Mouse (Mus musculus) liver, embryonic 14.5 days (tissue): Measurements from ENCODE around the gene Ppfia3. TPM values are rescaled to one million over a fixed set of nuclear protein-coding genes. Genes with fewer than 3 reads are reported as not detected.

Experiments used
- ATAC-seq: fragments of 200-750 bp; cut with Nextera tagmentation; 2 replicates; pipeline ENCODE4 v1.8.0; 2017; ENCODE audit warnings: moderate number of reproducible peaks, mild to moderate bottlenecking, moderate library complexity; ENCODE audit not compliant: insufficient read depth
- DNase-seq, 3 experiments: peaks; one replicate each; pipeline ENCODE4 v3.0.0-alpha.2; 2012 to 2013; ENCODE audit warnings: low read depth in 3 of 3, low spot score in 3 of 3
- H3K27ac ChIP-seq: fragments of 300-500 bp; sonication (generic); 2 replicates; pipeline ENCODE4 v1.5.1; 2014; ENCODE audit warnings: moderate library complexity, mild to moderate bottlenecking, control low read depth, inconsistent platforms
- H3K27me3 ChIP-seq: fragments of 300-500 bp; sonication (generic); 2 replicates; pipeline ENCODE4 v1.6.1; 2014; ENCODE audit warnings: mild to moderate bottlenecking, low read length, moderate library complexity; ENCODE audit not compliant: control insufficient read depth, insufficient read depth
- H3K36me3 ChIP-seq: fragments of 300-500 bp; sonication (generic); replicated peaks from 2 replicates; pipeline ENCODE4 v1.6.1; 2014; ENCODE audit warnings: low read depth; ENCODE audit not compliant: control insufficient read depth, insufficient read depth
- H3K4me1 ChIP-seq, 2 experiments: fragments of 200-500 bp in 1 of 2; fragments of 300-500 bp in 1 of 2; sonication (generic) in 1 of 2; replicated peaks; 2 replicates each; pipeline ENCODE4 v1.6.1; 2012 to 2014; ENCODE audit warnings: antibody characterized with exemption in 1 of 2, inconsistent platforms in 1 of 2, low read length in 1 of 2; ENCODE audit not compliant: control insufficient read depth in 2 of 2, insufficient read depth in 2 of 2
- H3K4me2 ChIP-seq: fragments of 300-500 bp; sonication (generic); 2 replicates; pipeline ENCODE4 v1.6.1; 2014; ENCODE audit warnings: low read depth, mild to moderate bottlenecking, control low read depth, moderate library complexity
- H3K4me3 ChIP-seq, 2 experiments: fragments of 200-500 bp in 1 of 2; fragments of 300-500 bp in 1 of 2; sonication (generic) in 1 of 2; 2 replicates each; pipeline ENCODE4 v1.5.1; 2012 to 2014; ENCODE audit warnings: low read depth in 2 of 2, low read length in 2 of 2, mild to moderate bottlenecking in 2 of 2, control low read depth in 1 of 2, inconsistent platforms in 1 of 2, moderate library complexity in 1 of 2; ENCODE audit not compliant: insufficient read depth in 1 of 2
- H3K9ac ChIP-seq: fragments of 300-500 bp; sonication (generic); replicated peaks from 2 replicates; pipeline ENCODE4 v1.6.1; 2014; ENCODE audit warnings: mild to moderate bottlenecking, control low read depth, moderate library complexity
- H3K9me3 ChIP-seq: fragments of 300-500 bp; sonication (generic); 2 replicates; pipeline ENCODE4 v1.6.1; 2016; ENCODE audit warnings: low read length, mixed read lengths; ENCODE audit not compliant: control insufficient read depth
- CTCF ChIP-seq: IDR thresholded peaks from 2 replicates; pipeline ENCODE4 v1.5.1; 2016; ENCODE audit warnings: antibody characterized with exemption, low read depth, control low read depth
- EP300 ChIP-seq: IDR thresholded peaks from 2 replicates; pipeline ENCODE4 v1.6.1; 2016; ENCODE audit warnings: antibody characterized with exemption, low read depth
- WGBS: fragments of 180-500 bp; shearing (Covaris S2); extraction: QIAGEN DNeasy Blood & Tissue Kit; methylation state at CpG from one replicate; pipeline ENCODE4 v1.1.7; 2014; ENCODE audit not compliant: insufficient replicate concordance; 5-methylcytosine and 5-hydroxymethylcytosine counted together
- polyA plus RNA-seq, 2 experiments: library from polyadenylated mRNA; depleted of rRNA in 1 of 2; stranded (reverse) in 1 of 2; unstranded in 1 of 2; fragments of >200 nt; fragmentation: Nextera tagmentation in 1 of 2; extraction: Ambion mirVana in 1 of 2; gene quantifications; 2 replicates each; pipeline versions ENCODE4 v1.2.1 to v1.2.3; 2012 to 2014

Gene Ppfia3
- polyA plus RNA-seq, 2 experiments: 0.21 TPM; not detected in 1

GRCm38 (mm10) chr7:45412421-45412820, 45.6 kb upstream of the Ppfia3 start:
- ATAC-seq (no peak), DNase-seq (no peak)
- H3K4me1 ChIP-seq: no peaks in the 10 kb centered on the region
- H3K9ac ChIP-seq: no peak overlapping the region
- H3K4me3 ChIP-seq: no peak overlapping the region
- no peak overlapping the region for H3K4me2 ChIP-seq
- no peaks in the 10 kb centered on the region for H3K36me3 ChIP-seq
- TF ChIP-seq CTCF (no peak), EP300 (no peak)
- no peak overlapping the region for H3K27ac ChIP-seq
- H3K27me3 ChIP-seq: peaks cover 96% of the 10 kb centered on the region
- H3K9me3 ChIP-seq: no peaks in the 10 kb centered on the region
- 53% methylated on average over 2 of the region's 2 CpGs for WGBS

GRCm38 (mm10) chr7:45409497-45410163, 42.8 kb upstream of the Ppfia3 start:
- 69% methylated on average over 8 of the region's 8 CpGs for WGBS
- Histone ChIP-seq H3K4me2 (no peak overlapping the region), H3K9ac (no peak overlapping the region)

GRCm38 (mm10) chr7:45408949-45409348, 42.1 kb upstream of the Ppfia3 start:
- 69% methylated on average over 17 of the region's 17 CpGs for WGBS
- H3K36me3 ChIP-seq: no peaks in the 10 kb centered on the region
- no peak for DNase-seq
- no peak overlapping the region for H3K4me2 ChIP-seq
- no peaks in the 10 kb centered on the region for H3K4me1 ChIP-seq
- TF ChIP-seq CTCF (no peak), EP300 (no peak)
- no peak overlapping the region for H3K27ac ChIP-seq
- H3K4me3 ChIP-seq: no peak overlapping the region
- no peak overlapping the region for H3K9ac ChIP-seq
- no peak for ATAC-seq
- peaks cover 86% of the 10 kb centered on the region for H3K27me3 ChIP-seq
- no peaks in the 10 kb centered on the region for H3K9me3 ChIP-seq

More at GRCm38 (mm10) chr7:45409497-45410163, 42.8 kb upstream of the Ppfia3 start:
- no peak overlapping the region for H3K27ac ChIP-seq
- no peaks in the 10 kb centered on the region for H3K4me1 ChIP-seq
- H3K27me3 ChIP-seq: peaks cover 92% of the 10 kb centered on the region
- H3K36me3 ChIP-seq: no peaks in the 10 kb centered on the region
- no peak for TF ChIP-seq EP300
- no peak for TF ChIP-seq CTCF
- no peak overlapping the region for H3K4me3 ChIP-seq
- ATAC-seq (no peak), DNase-seq (no peak)
- H3K9me3 ChIP-seq: no peaks in the 10 kb centered on the region

- DNase-seq (no peak), ATAC-seq (no peak)
- Histone ChIP-seq H3K36me3 (no peaks in the 10 kb centered on the region), H3K4me1 (no peaks in the 10 kb centered on the region), H3K27me3 (peaks cover 80% of the 10 kb centered on the region), H3K4me2 (no peak overlapping the region), H3K4me3 (no peak overlapping the region), H3K27ac (no peak overlapping the region), H3K9me3 (no peaks in the 10 kb centered on the region), H3K9ac (no peak overlapping the region)
- 57% methylated on average over 7 of the region's 7 CpGs for WGBS
- TF ChIP-seq CTCF (no peak), EP300 (no peak)
These were observed 41.5 kb upstream of the Ppfia3 start for GRCm38 (mm10) chr7:45408351-45408750.

- Histone ChIP-seq H3K27ac (no peak overlapping the region), H3K4me3 (no peak overlapping the region), H3K9me3 (no peaks in the 10 kb centered on the region), H3K27me3 (peaks cover 74% of the 10 kb centered on the region), H3K4me1 (no peaks in the 10 kb centered on the region), H3K9ac (no peak overlapping the region), H3K4me2 (no peak overlapping the region), H3K36me3 (no peaks in the 10 kb centered on the region)
- DNase-seq (no peak), ATAC-seq (no peak)
- WGBS: 63% methylated on average over 10 of the region's 10 CpGs
- TF ChIP-seq EP300: no peak
These were observed 41.0 kb upstream of the Ppfia3 start for GRCm38 (mm10) chr7:45407836-45408235.
